Mouse (Mus musculus): ENCODE measurements around the gene Gkap1.

- no peak for TF ChIP-seq CTCF (IDR thresholded peaks at IDR 0.05; ENCODE audit: low read depth)
- TF ChIP-seq EP300 (optimal IDR thresholded peaks at IDR 0.05) = no peak
These were observed 91.4 kb downstream of the Gkap1 start for GRCm38 (mm10) chr13:58184111-58184510.
